Mouse (Mus musculus) liver, embryonic 11.5 days (tissue): ENCODE data around the gene Lin37. TPM values are rescaled to one million over a fixed set of nuclear protein-coding genes. Genes with fewer than 3 reads are reported as not detected.

Experiments
- ATAC-seq: fragments of 200-750 bp; cut with Nextera tagmentation; replicated peaks from 2 replicates; pipeline ENCODE4 v1.8.0; 2017; ENCODE audit warnings: moderate number of reproducible peaks, mild to moderate bottlenecking, moderate TSS enrichment, moderate library complexity; ENCODE audit not compliant: low FRiP score
- DNase-seq: peaks from one replicate; pipeline ENCODE4 v3.0.0-alpha.2; 2017; ENCODE audit warnings: low spot score
- H3K27ac ChIP-seq: fragments of 300-500 bp; sonication (generic); 2 replicates; pipeline ENCODE4 v1.5.1; 2014; ENCODE audit warnings: mild to moderate bottlenecking, low read depth, low read length, control low read depth
- H3K27me3 ChIP-seq: fragments of 300-500 bp; sonication (generic); replicated peaks from 2 replicates; pipeline ENCODE4 v1.6.1; 2014; ENCODE audit warnings: low read length, mixed read lengths; ENCODE audit not compliant: control insufficient read depth, insufficient read depth
- H3K36me3 ChIP-seq: fragments of 300-500 bp; sonication (generic); 2 replicates; pipeline ENCODE4 v1.6.1; 2014; ENCODE audit warnings: mild to moderate bottlenecking, low read length, moderate library complexity, mixed read lengths; ENCODE audit not compliant: control insufficient read depth, insufficient read depth
- H3K4me1 ChIP-seq: fragments of 300-500 bp; sonication (generic); replicated peaks from 2 replicates; pipeline ENCODE4 v1.6.1; 2014; ENCODE audit warnings: low read length, mixed read lengths; ENCODE audit not compliant: control insufficient read depth, insufficient read depth
- H3K4me2 ChIP-seq: fragments of 300-500 bp; sonication (generic); 2 replicates; pipeline ENCODE4 v1.6.1; 2014; ENCODE audit warnings: mild to moderate bottlenecking, control low read depth, moderate library complexity
- H3K4me3 ChIP-seq: fragments of 300-500 bp; sonication (generic); 2 replicates; pipeline ENCODE4 v1.5.1; 2014; ENCODE audit warnings: low read depth, low read length, control low read depth
- H3K9ac ChIP-seq: fragments of 300-500 bp; sonication (generic); 2 replicates; pipeline ENCODE4 v1.6.1; 2014; ENCODE audit warnings: low read depth, low read length, control low read depth
- H3K9me3 ChIP-seq: fragments of 300-500 bp; sonication (generic); 2 replicates; pipeline ENCODE4 v1.6.1; 2016; ENCODE audit warnings: low read length, inconsistent platforms, mixed read lengths; ENCODE audit not compliant: control insufficient read depth
- WGBS: fragments of 180-500 bp; shearing (Covaris S2); extraction: QIAGEN DNeasy Blood & Tissue Kit; methylation state at CpG from one replicate; pipeline ENCODE4 v1.1.7; 2014; 5-methylcytosine and 5-hydroxymethylcytosine counted together
- polyA plus RNA-seq: library from polyadenylated mRNA; unstranded; fragments of >200 nt; fragmentation: Nextera tagmentation; extraction: Ambion mirVana; gene quantifications from 2 replicates; pipeline ENCODE4 v1.2.1, GENCODE M21; 2014

Lin37 gene
- polyA plus RNA-seq, 1 experiment from 2014 or later = 41.0 TPM

DNA sequence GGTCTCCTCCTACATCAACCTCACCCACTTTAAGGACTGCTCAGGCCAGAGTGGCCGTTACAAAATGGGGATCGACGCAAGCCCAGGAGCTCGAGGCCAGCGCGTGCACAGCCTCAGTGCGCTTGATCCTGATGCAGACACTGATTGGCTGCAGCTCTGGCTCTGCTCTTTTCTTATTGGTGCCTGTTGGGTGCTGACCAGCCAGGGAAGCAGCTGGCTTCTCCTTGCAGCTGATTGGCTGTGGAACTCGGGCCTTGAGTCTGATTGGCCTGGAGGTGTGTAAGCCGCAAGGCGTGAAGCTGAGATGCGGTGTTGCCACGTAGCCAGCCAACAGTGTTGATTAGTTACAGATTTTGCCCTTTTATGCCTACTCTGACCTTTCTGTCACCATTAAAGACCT lies 39.1 kb upstream of the Lin37 start, which contains the start of gene Zbtb32:
TSS of gene Zbtb32 (minus strand) at position 124 of the 400 bp plus-strand sequence.
- 90% methylated on average over 12 of the region's 12 CpGs for WGBS

DNA sequence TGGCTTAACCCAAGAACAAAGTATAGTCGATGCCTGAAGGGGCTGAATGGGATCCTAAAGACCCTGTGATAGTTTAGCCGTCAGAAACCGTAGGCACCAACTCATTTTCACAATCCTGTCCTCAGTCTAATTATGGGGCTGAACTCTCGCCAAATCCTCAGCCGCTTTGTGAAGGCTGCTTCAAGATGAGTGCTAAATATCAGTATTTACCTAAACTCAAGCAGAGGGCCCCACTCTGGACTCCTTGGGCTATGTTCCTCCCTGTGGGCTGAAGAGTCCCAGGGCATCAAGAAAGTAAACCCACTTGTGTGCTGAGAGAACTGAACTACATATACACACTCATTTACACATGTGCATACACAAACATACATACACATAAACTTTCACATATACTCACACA lies 37.2 kb upstream of the Lin37 start:
- Histone ChIP-seq H3K36me3 (no peaks in the 10 kb centered on the region), H3K4me1 (0 out of 2 replicates have a peak, but pooled peaks cover 4% of the 10 kb centered on the region), H3K27me3 (no peaks in the 10 kb centered on the region), H3K9me3 (no peaks in the 10 kb centered on the region), H3K27ac (no peak overlapping the region), H3K4me3 (no peak overlapping the region), H3K4me2 (no peak overlapping the region), H3K9ac (no peak overlapping the region)
- ATAC-seq = no peak
- 80% methylated on average over 5 of the region's 5 CpGs for WGBS
- no peak for DNase-seq

More for the DNA sequence above, 39.1 kb upstream of the Lin37 start, which contains the start of gene Zbtb32:
- Histone ChIP-seq H3K4me2 (peak within 1 kb of the TSS; percentile 37), H3K27me3 (no peaks in the 10 kb centered on the region), H3K4me1 (0 out of 2 replicates have a peak, but pooled peaks cover 4% of the 10 kb centered on the region), H3K4me3 (no peak within 1 kb of the TSS), H3K36me3 (no peaks in the 10 kb centered on the region), H3K27ac (no peak within 1 kb of the TSS), H3K9me3 (no peaks in the 10 kb centered on the region), H3K9ac (no peak within 1 kb of the TSS)
- ATAC-seq (no peak), DNase-seq (no peak)

DNA sequence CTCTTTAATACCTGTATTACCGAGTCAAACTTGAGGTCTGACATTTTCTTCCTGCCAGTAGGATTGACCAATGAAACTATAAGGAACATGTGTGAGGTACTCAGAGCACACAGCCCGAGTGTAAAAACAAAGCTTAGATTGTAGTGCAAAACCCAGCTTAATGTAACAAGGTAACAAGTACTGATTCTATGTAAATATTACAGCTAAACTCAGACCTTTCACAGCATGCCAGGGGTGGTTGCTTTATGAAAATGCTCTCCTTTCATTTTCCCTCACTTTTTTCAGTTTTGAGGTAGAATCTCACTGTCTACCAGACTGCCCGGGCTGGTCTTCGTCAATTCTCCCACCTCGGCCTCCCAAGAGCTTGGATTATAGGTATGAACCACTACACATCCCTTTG lies 36.5 kb upstream of the Lin37 start:
- ATAC-seq (no peak), DNase-seq (no peak)
- no peak overlapping the region for H3K27ac ChIP-seq
- no peak overlapping the region for H3K9ac ChIP-seq
- H3K27me3 ChIP-seq = no peaks in the 10 kb centered on the region
- no peak overlapping the region for H3K4me2 ChIP-seq
- H3K4me1 ChIP-seq = 0 out of 2 replicates have a peak, but pooled peaks cover 4% of the 10 kb centered on the region
- H3K4me3 ChIP-seq = no peak overlapping the region
- 76% methylated on average over 5 of the region's 5 CpGs for WGBS
- no peaks in the 10 kb centered on the region for H3K9me3 ChIP-seq
- no peaks in the 10 kb centered on the region for H3K36me3 ChIP-seq

- H3K4me2 ChIP-seq = no peak overlapping the region
- H3K4me3 ChIP-seq = no peak overlapping the region
- H3K27me3 ChIP-seq = no peaks in the 10 kb centered on the region
- DNase-seq (no peak), ATAC-seq (no peak)
- no peaks in the 10 kb centered on the region for H3K36me3 ChIP-seq
- peaks cover 7% of the 10 kb centered on the region for H3K4me1 ChIP-seq
- no peak overlapping the region for H3K27ac ChIP-seq
- 66% methylated on average over 3 of the region's 4 CpGs for WGBS
- no peak overlapping the region for H3K9ac ChIP-seq
- H3K9me3 ChIP-seq = no peaks in the 10 kb centered on the region
Observed at GRCm38 (mm10) chr7:30594510-30595024, 34.9 kb upstream of the Lin37 start.

- WGBS = 63% methylated on average over 10 of the region's 10 CpGs
- no peak overlapping the region for H3K4me3 ChIP-seq
- no peak for ATAC-seq
- peaks cover 6% of the 10 kb centered on the region for H3K4me1 ChIP-seq
- H3K36me3 ChIP-seq = no peaks in the 10 kb centered on the region
- no peaks in the 10 kb centered on the region for H3K9me3 ChIP-seq
- H3K27ac ChIP-seq = no peak overlapping the region
- no peaks in the 10 kb centered on the region for H3K27me3 ChIP-seq
- H3K9ac ChIP-seq = no peak overlapping the region
- no peak overlapping the region for H3K4me2 ChIP-seq
- no peak for DNase-seq
Observed at GRCm38 (mm10) chr7:30593579-30594509, 34.2 kb upstream of the Lin37 start.

DNA sequence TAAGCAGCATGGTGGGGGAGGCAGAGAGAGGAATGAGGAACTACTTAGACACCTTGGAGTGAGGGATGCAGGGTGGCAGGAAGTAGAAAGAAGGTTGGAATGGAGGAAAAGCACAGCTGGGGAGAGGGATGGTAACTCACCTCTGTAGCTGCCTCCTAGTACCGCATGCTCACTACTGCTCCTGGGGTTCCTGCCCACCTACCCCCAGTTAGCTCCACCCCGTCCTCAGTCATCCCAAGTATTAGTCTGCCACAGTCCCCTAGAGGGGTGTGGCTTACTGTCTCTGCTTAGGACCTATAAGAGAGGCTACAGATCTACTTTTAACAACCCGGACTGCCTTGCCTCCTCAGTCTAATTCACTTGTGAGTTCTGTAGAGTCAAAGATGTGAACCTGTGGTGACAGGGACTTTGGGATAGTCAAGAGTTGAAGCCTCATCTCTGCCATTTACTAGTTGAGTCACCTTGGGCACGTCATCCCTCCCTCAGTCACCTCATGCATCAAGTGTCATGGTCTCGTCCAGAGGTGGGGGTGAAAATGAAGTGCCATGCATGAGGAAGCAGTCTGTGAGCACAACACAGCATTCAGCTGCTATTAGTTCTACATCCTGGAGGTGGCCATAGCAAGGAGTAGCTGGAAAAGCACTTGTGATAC lies 33.3 kb upstream of the Lin37 start:
- H3K4me2 ChIP-seq = no peak overlapping the region
- no peak overlapping the region for H3K27ac ChIP-seq
- no peak overlapping the region for H3K4me3 ChIP-seq
- peaks cover 6% of the 10 kb centered on the region for H3K4me1 ChIP-seq
- ATAC-seq (no peak), DNase-seq (no peak)
- H3K9ac ChIP-seq = no peak overlapping the region
- no peaks in the 10 kb centered on the region for H3K9me3 ChIP-seq
- no peaks in the 10 kb centered on the region for H3K36me3 ChIP-seq
- 48% methylated on average over 5 of the region's 5 CpGs for WGBS
- H3K27me3 ChIP-seq = no peaks in the 10 kb centered on the region

- ATAC-seq = no peak
- no peak for DNase-seq
- no peak overlapping the region for H3K9ac ChIP-seq
- H3K9me3 ChIP-seq = no peaks in the 10 kb centered on the region
- H3K27ac ChIP-seq = no peak overlapping the region
- no peaks in the 10 kb centered on the region for H3K27me3 ChIP-seq
- no peak overlapping the region for H3K4me2 ChIP-seq
- WGBS = 64% methylated on average over 4 of the region's 4 CpGs
- no peak overlapping the region for H3K4me3 ChIP-seq
- peaks cover 5% of the 10 kb centered on the region; the same call in 1 of the 2 replicates for H3K36me3 ChIP-seq
- peaks cover 11% of the 10 kb centered on the region for H3K4me1 ChIP-seq
Observed at GRCm38 (mm10) chr7:30591605-30591951, 31.9 kb upstream of the Lin37 start.

DNA sequence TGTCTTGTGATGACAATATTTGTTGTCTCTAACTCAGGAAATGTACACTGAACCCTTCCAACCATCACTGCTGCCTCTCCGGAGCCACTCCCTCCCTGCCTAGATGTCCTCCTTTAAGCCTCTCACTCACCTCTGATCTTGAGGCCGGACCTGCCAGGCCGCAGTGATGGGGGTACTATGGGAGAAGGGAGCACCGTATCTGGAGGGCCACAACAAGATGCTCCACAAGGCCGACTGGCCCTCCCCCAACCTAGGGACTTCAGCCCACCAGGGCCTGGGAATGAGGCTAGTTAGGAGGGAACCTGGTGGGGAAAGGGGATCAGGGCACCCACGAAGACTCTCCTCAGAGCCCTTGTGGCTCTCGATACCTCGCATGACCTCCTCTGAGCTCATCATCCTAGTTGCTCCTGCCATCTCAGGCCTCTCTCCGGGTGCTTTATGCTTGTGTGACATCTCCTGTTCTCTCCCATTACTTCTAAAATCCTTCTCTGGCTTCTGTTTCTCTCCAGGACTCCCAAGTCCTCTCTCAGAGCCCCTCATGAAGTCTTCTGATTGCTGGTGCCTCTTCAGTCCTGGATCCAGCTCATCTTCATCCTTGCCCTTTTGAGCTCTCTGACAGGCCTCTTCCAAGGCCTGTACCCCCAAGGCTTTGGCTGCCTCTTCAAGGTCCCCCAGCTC lies 31.4 kb upstream of the Lin37 start:
- ATAC-seq (no peak), DNase-seq (no peak)
- H3K36me3 ChIP-seq = peaks cover 8% of the 10 kb centered on the region; the same call in 1 of the 2 replicates
- no peak overlapping the region for H3K9ac ChIP-seq
- H3K4me1 ChIP-seq = peaks cover 11% of the 10 kb centered on the region
- H3K27me3 ChIP-seq = no peaks in the 10 kb centered on the region
- no peaks in the 10 kb centered on the region for H3K9me3 ChIP-seq
- H3K27ac ChIP-seq = no peak overlapping the region
- no peak overlapping the region for H3K4me3 ChIP-seq
- H3K4me2 ChIP-seq = no peak overlapping the region
- 82% methylated on average over 9 of the region's 9 CpGs for WGBS
